Mouse (Mus musculus) hindbrain, embryonic 11.5 days (tissue): ENCODE measurements around the gene Tdgf1. TPM values are rescaled to one million over a fixed set of nuclear protein-coding genes. Genes with fewer than 3 reads are reported as not detected.

Experiments
- polyA plus RNA-seq: library from polyadenylated mRNA; unstranded; fragments of >200 nt; fragmentation: Nextera tagmentation; extraction: Ambion mirVana; gene quantifications from 2 replicates; pipeline ENCODE4 v1.2.1, GENCODE M21; 2014

Gene Tdgf1
- polyA plus RNA-seq, 1 experiment from 2014 or later, result not detected

Other genes with a start within 250 kb of the Tdgf1 start
- gene Myl3, start 204.3 kb downstream of the Tdgf1 start, polyA plus RNA-seq, result 0.42 and 0.73 TPM in 2 replicates
- gene Pth1r, start 199.0 kb downstream of the Tdgf1 start, polyA plus RNA-seq, result 21.9 and 23.9 TPM in 2 replicates
- not detected in 2 replicates for gene Prss42, start 148.0 kb downstream of the Tdgf1 start, polyA plus RNA-seq
- not detected in 2 replicates for gene Prss44, start 132.2 kb downstream of the Tdgf1 start, polyA plus RNA-seq
- not detected in 2 replicates for gene Prss43, start 119.5 kb downstream of the Tdgf1 start, polyA plus RNA-seq
- 0.13 TPM in 1 of 2 replicates, not detected in the other for gene Prss45, start 111.6 kb downstream of the Tdgf1 start, polyA plus RNA-seq
- gene Prss46, start 101.7 kb downstream of the Tdgf1 start, polyA plus RNA-seq, result not detected in 2 replicates
- gene Prss50, start 88.2 kb downstream of the Tdgf1 start, polyA plus RNA-seq, result 0.14 and 0.31 TPM in 2 replicates
- gene Als2cl, start 66.3 kb downstream of the Tdgf1 start, polyA plus RNA-seq, result 1.0 and 1.1 TPM in 2 replicates
- gene Tmie, start 66.0 kb downstream of the Tdgf1 start, polyA plus RNA-seq, result 0.18 and 0.34 TPM in 2 replicates
- gene Fam240a, start 29.3 kb downstream of the Tdgf1 start, polyA plus RNA-seq, result not detected in 2 replicates
- 0.06 and 0.21 TPM in 2 replicates for gene Lrrc2, start 5.4 kb upstream of the Tdgf1 start, polyA plus RNA-seq
- 0.21 TPM in 1 of 2 replicates, not detected in the other for gene Rtp3, start 44.4 kb upstream of the Tdgf1 start, polyA plus RNA-seq
- gene Ltf, start 73.1 kb upstream of the Tdgf1 start, polyA plus RNA-seq, result 0.95 TPM in 1 of 2 replicates, not detected in the other
- gene Ccrl2, start 111.4 kb upstream of the Tdgf1 start, polyA plus RNA-seq, result 0.68 and 1.7 TPM in 2 replicates
- 52.2 and 57.4 TPM in 2 replicates for gene Lrrfip2, start 171.4 kb upstream of the Tdgf1 start, polyA plus RNA-seq